Mouse (Mus musculus): ENCODE data around the gene Scarf1. TPM values are rescaled to one million over a fixed set of nuclear protein-coding genes. Genes with fewer than 3 reads are reported as not detected.
A peak's percentile ranks its signal among the peaks of the same experiment; 100 is the strongest.

The Scarf1 gene
- polyA plus RNA-seq, 1 experiment, result 13.3 TPM

GRCm38 (mm10) chr11:75529771-75530170 lies 16.4 kb downstream of the Scarf1 start:
- H3K27ac ChIP-seq (ENCODE audit: insufficient read depth, low read depth, low read length), result no peak overlapping the region
- no peaks in the 10 kb centered on the region for H3K27me3 ChIP-seq (replicated peaks; ENCODE audit: control insufficient read depth, insufficient read depth, low read length)
- WGBS, result 66% methylated on average over 4 of the region's 4 CpGs
- H3K4me1 ChIP-seq (ENCODE audit: control insufficient read depth, insufficient read depth, low read length), result peaks cover 3% of the 10 kb centered on the region; the same call in 1 of the 2 replicates
- no peak overlapping the region for H3K4me3 ChIP-seq (ENCODE audit: insufficient read depth, low read depth, low read length)
- no peaks in the 10 kb centered on the region for H3K36me3 ChIP-seq (ENCODE audit: control insufficient read depth, insufficient read depth, low read length)
- no peak for TF ChIP-seq CTCF (conservative IDR thresholded peaks at IDR 0.05; ENCODE audit: insufficient read depth, insufficient read length, low read depth, low read length)
- TF ChIP-seq POLR2A (IDR thresholded peaks at IDR 0.05; ENCODE audit: low read depth, low read length), result no peak
- DNase-seq, result no peak

DNA sequence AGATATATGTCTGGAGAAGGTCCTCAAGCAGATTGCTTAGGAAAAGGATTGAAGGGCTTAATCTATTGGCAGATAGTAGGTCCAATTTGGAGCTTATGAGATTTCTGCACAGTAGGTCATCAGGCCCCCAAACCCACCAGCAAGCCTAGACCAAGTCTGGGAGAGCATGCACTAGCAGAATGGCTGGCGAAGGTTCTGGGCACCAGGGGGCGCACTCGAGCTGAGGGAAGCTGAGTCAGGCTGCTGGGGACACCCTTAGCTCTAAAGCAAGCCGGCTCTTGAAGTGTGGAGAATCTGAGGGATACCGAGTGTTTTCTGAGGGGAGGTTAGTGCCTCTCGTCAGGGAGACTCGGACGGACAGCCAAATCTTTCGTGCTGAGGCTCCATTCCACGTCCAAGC lies 17.0 kb downstream of the Scarf1 start:
- WGBS, result under 1% methylated on average over 10 of the region's 10 CpGs
- TF ChIP-seq CTCF (conservative IDR thresholded peaks at IDR 0.05; ENCODE audit: insufficient read depth, insufficient read length, low read depth, low read length) (peak; percentile 95), POLR2A (IDR thresholded peaks at IDR 0.05; ENCODE audit: low read depth, low read length) (no peak)
- H3K4me3 ChIP-seq (ENCODE audit: insufficient read depth, low read depth, low read length), result peak overlapping the region; percentile 68
- peak overlapping the region; percentile 96 for H3K27ac ChIP-seq (ENCODE audit: insufficient read depth, low read depth, low read length)
- peak; percentile 95 for DNase-seq
- no peaks in the 10 kb centered on the region for H3K27me3 ChIP-seq (replicated peaks; ENCODE audit: control insufficient read depth, insufficient read depth, low read length)
- peaks cover 3% of the 10 kb centered on the region; the same call in 1 of the 2 replicates for H3K4me1 ChIP-seq (ENCODE audit: control insufficient read depth, insufficient read depth, low read length)
- no peaks in the 10 kb centered on the region for H3K36me3 ChIP-seq (ENCODE audit: control insufficient read depth, insufficient read depth, low read length)

DNA sequence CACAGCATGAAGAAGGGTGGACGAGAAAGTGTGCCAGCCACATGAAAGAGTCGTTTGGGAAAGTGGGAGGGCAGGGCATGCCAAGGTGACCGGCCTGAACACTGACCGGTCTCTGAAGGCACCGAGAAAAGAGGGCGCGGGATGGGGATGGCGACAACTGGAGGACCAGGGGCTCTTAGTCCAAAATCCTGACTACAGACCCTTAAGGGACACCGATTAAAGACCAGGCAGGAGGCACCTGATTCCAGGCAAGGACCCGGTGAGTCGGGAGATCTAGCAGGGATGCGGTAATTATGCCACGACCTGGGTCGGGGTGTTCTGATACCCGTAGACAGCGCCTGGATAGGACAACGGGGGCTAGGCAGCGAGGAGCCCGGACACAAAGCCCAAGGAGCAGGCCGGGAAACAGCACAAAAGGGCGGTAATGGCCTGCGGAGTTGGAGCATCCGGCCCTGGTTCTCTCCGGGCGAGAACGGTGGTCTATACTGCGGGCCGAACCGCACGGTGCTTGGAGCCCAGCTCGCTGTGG lies 17.6 kb downstream of the Scarf1 start:
- peak overlapping the region; percentile 68 for H3K4me3 ChIP-seq (ENCODE audit: insufficient read depth, low read depth, low read length)
- no peak for TF ChIP-seq CTCF (conservative IDR thresholded peaks at IDR 0.05; ENCODE audit: insufficient read depth, insufficient read length, low read depth, low read length)
- TF ChIP-seq POLR2A (IDR thresholded peaks at IDR 0.05; ENCODE audit: low read depth, low read length), result no peak
- no peaks in the 10 kb centered on the region for H3K27me3 ChIP-seq (replicated peaks; ENCODE audit: control insufficient read depth, insufficient read depth, low read length)
- no peaks in the 10 kb centered on the region for H3K36me3 ChIP-seq (ENCODE audit: control insufficient read depth, insufficient read depth, low read length)
- DNase-seq, result no peak
- under 1% methylated on average over 31 of the region's 31 CpGs for WGBS
- peak overlapping the region; percentile 96 for H3K27ac ChIP-seq (ENCODE audit: insufficient read depth, low read depth, low read length)
- H3K4me1 ChIP-seq (ENCODE audit: control insufficient read depth, insufficient read depth, low read length), result peaks cover 3% of the 10 kb centered on the region; the same call in 1 of the 2 replicates

DNA sequence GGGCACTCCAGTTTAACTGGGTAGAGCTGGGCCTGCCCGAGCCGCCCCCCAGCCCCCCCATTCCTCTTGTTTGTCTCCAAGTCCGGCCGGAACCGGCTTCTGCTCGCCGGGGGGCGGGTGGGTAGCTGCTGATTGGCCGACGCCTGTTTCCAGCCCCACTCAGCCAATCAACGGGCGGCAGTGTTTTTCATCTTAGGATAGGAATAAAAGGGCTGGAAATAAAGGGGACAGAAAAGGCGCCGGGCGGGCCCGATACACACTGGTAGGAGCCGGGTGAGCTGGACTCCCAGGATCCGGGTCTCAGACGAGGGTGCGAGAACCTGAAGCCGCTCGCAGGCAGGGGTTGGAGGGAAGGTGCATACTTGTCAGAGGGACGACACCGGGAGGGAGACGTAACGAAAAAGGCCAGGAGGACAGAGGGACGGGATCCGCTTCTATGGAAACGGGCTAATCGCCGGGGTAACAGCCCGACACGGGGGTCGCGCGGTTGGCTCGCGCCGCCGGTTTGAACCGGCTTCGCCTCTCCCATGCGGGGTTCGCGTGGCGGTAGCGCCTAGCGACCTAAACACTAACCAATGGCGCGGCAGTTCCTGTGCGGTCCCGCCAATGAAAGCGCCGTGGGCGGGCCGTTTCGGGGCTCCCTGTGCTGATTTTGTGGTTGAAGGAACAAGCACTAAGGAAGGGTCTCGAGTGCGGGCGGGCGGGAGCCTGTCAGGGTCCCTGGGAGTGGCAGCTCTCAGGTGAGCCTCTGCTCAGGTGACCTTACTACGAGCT lies 18.3 kb downstream of the Scarf1 start, which contains the start of gene Slc43a2:
Gene Slc43a2 (plus strand): TSS at position 226 of the 774 bp plus-strand sequence.
- TF ChIP-seq POLR2A (IDR thresholded peaks at IDR 0.05; ENCODE audit: low read depth, low read length), result peak; percentile 10
- TF ChIP-seq CTCF (conservative IDR thresholded peaks at IDR 0.05; ENCODE audit: insufficient read depth, insufficient read length, low read depth, low read length), result no peak
- no peaks in the 10 kb centered on the region for H3K36me3 ChIP-seq (ENCODE audit: control insufficient read depth, insufficient read depth, low read length)

GRCm38 (mm10) chr11:75532340-75533277 lies 19.3 kb downstream of the Scarf1 start:
- Histone ChIP-seq H3K27me3 (replicated peaks; ENCODE audit: control insufficient read depth, insufficient read depth, low read length) (no peaks in the 10 kb centered on the region), H3K27ac (ENCODE audit: insufficient read depth, low read depth, low read length) (peak overlapping the region; percentile 91), H3K4me1 (ENCODE audit: control insufficient read depth, insufficient read depth, low read length) (peaks cover 6% of the 10 kb centered on the region), H3K4me3 (ENCODE audit: insufficient read depth, low read depth, low read length) (peak overlapping the region; percentile 68), H3K36me3 (ENCODE audit: control insufficient read depth, insufficient read depth, low read length) (no peaks in the 10 kb centered on the region)
- DNase-seq, result peak; percentile 60
- peak; percentile 8 for TF ChIP-seq POLR2A (IDR thresholded peaks at IDR 0.05; ENCODE audit: low read depth, low read length)
- TF ChIP-seq CTCF (conservative IDR thresholded peaks at IDR 0.05; ENCODE audit: insufficient read depth, insufficient read length, low read depth, low read length), result no peak
- WGBS, result 8% methylated on average over 38 of the region's 38 CpGs

More for the DNA sequence above, 18.3 kb downstream of the Scarf1 start, which contains the start of gene Slc43a2:
- DNase-seq, result peak; percentile 98
- peak within 1 kb of the TSS; percentile 96 for H3K27ac ChIP-seq (ENCODE audit: insufficient read depth, low read depth, low read length)
- no peaks in the 10 kb centered on the region for H3K27me3 ChIP-seq (replicated peaks; ENCODE audit: control insufficient read depth, insufficient read depth, low read length)
- H3K4me1 ChIP-seq (ENCODE audit: control insufficient read depth, insufficient read depth, low read length), result peaks cover 3% of the 10 kb centered on the region; the same call in 1 of the 2 replicates
- WGBS, result under 1% methylated on average over 62 of the region's 62 CpGs
- H3K4me3 ChIP-seq (ENCODE audit: insufficient read depth, low read depth, low read length), result peak within 1 kb of the TSS; percentile 68

- Histone ChIP-seq H3K4me1 (ENCODE audit: control insufficient read depth, insufficient read depth, low read length) (peaks cover 10% of the 10 kb centered on the region), H3K27me3 (replicated peaks; ENCODE audit: control insufficient read depth, insufficient read depth, low read length) (no peaks in the 10 kb centered on the region), H3K36me3 (ENCODE audit: control insufficient read depth, insufficient read depth, low read length) (no peaks in the 10 kb centered on the region), H3K27ac (ENCODE audit: insufficient read depth, low read depth, low read length) (peak overlapping the region; percentile 91), H3K4me3 (ENCODE audit: insufficient read depth, low read depth, low read length) (peak overlapping the region; percentile 68)
- 45% methylated on average over 6 of the region's 6 CpGs for WGBS
- DNase-seq, result no peak
- TF ChIP-seq POLR2A (IDR thresholded peaks at IDR 0.05; ENCODE audit: low read depth, low read length) (no peak), CTCF (conservative IDR thresholded peaks at IDR 0.05; ENCODE audit: insufficient read depth, insufficient read length, low read depth, low read length) (no peak)
These were observed 20.1 kb downstream of the Scarf1 start for GRCm38 (mm10) chr11:75533314-75534015.

All from kidney, adult 2 months (tissue).